Mouse (Mus musculus) thymus, adult 18-20 months (tissue): ENCODE data around the gene Esr1.
A peak's percentile ranks its signal among the peaks of the same experiment; 100 is the strongest.

Source experiments
- DNase-seq, 2 experiments: peaks; one replicate each; pipeline ENCODE4 v3.0.0; 2022; ENCODE audit warnings: mixed read lengths in 2 of 2

Gene Esr1

DNA sequence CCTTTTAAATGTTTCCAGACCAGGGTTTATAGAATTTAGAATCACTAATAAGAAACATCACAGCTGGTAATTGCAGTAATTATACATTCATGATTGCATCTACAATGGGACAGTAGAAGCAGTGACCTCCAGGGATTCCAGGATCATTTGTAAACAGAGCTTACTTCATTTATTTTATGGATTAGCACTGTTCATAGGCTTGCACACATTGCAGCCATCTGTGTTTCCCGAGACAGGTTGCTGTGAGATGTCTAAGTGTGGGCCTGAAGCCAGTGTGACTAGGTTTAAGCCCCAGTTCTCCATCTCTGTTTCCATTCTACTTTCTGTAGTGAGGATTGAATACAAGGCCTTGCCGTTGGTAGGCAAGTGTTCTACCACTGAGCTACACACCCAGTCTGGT, 236.1 kb downstream of the Esr1 start:
- no peak for DNase-seq

DNA sequence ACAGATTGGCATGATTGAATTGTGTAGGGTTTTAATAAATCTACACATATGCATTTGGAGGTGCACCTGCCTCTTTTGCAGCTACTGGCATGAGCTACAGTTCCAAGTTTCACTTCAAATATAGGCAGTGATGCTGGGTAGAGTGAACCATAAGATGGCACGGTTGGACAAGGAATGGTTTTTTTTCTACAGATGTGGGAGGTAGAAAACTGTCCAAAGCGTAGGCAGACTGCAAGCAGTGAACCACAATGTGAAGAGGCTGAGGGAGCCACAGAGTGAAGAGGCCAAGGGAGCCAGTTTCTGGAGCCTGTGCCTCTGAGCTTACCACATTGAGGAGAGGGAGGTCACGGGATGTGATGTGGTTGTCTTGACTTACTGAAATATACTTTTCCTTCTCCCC, 238.5 kb downstream of the Esr1 start:
- no peak for DNase-seq

DNA sequence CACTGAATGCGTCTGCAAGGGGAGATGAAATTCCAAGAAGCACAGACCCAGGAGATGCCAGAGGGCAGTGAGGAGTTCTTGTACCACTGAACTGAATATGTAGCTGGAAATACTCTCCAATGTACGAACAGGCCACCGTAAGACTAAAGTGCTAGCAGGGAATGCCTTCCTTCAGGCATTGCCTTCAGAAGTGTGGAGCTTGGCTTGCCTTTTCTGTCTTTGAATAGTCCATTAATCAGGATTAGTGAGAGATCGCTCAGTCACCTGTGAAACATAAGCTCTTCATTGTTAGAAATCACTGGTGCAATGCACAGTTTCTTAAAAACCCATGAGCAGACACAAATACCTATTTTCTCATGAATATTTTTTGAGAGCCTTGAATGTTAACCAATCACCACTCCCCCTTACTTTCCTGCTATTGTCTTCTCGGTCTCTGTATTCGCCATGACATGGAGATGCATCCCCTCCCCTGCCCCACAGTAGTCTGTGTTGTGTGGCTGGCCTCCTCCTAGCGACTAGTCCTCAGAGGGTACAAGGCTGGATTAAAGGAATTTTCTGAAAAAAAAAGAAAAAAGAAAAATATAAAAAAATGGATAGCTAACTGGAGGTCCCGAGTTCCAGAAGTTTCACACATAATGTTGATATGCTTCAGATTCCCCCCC, 263.8 kb downstream of the Esr1 start:
- DNase-seq: no peak

DNA sequence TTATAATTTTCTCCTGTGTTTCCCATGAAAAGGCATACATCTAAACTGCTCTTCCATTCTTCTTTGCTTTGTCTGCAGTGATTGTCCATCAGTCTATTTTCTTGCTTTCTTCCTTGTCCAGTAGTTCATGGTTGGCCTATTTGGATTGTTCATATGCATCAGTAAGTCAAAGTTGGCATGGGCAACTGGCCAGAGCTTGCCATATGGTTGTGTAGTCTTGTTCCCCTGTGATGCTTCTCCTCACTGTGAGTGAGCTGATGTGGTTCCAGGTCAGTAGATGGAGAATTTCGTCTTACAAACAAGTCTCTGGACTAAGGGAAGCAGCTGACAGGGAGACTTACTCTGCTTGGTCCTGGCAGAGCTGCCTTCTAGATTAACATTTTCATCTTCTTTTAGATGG, 270.0 kb downstream of the Esr1 start:
- no peak for DNase-seq

DNA sequence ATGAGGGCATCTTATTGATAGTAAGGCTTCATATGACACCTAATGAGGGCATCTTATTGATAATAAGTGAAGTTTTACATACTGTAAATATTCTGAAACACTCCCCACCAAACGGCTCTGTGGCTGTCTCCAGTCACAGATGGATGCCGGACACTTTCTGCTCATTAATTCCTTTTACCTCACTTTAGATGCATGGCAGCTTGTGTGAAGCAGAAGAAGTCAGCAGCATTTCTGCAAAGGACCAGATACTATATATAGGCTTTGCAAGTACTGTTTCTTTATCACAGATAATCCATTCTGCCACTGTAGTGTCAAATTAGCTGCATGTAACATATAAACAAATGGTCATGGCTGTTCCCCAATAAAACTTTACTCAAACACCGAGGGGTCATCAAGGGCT, 274.1 kb downstream of the Esr1 start:
- DNase-seq: no peak

DNA sequence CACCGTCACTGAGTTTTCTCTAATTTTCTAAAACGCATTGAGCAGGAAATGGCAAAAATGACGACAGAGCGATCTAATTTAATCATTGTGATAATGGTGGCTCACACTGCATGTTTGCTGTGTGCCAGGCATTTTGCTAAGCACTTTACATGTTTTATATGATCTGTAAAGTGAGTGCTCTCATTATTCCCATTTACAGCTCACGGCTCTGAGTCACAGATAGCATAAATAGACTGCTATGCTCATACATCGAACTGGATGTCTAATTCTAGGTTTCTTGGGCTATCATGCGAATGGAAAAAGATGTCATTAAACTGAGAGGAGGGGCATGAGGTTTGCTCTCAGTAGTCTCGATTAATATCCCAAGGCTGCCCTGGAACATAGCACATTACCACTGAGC, 274.6 kb downstream of the Esr1 start:
- no peak for DNase-seq

DNA sequence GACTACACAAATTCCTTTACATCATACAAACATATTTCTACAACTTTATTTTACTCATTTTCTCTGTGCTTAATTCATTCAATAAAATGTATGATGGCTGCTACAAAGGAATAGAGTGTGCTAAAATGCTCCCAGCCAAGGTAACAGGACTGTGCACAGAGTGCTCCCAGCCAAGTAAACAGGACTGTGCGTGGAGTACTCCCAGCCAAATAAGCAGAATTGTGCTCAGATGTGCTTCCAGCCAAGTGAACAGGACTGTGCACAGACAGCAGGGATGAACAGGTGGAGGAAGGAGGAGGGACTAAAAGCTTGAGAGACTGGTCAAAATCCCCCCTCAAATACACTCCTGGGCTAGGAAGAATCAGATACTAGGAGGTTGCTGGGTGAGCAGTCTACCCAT, 282.1 kb downstream of the Esr1 start:
- no peak for DNase-seq

DNA sequence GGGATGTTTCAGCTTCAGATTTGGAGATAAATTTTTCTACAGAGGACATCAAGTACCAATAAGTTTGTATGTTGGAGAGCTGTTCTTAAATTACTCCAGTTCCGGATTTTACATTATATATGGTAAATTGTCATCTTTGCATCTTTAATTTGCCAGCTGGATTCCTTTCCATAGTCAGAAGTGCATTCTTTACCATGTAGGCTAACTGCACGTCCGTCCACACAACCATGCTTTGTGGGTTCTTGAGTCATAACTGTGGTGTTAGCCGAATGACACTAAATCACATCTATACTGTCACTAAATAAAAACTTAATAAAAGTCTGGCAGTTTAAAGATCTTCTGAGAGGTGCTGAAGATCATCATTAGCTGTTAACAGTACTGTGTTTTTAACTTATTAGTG, 286.4 kb downstream of the Esr1 start:
- DNase-seq: no peak

DNA sequence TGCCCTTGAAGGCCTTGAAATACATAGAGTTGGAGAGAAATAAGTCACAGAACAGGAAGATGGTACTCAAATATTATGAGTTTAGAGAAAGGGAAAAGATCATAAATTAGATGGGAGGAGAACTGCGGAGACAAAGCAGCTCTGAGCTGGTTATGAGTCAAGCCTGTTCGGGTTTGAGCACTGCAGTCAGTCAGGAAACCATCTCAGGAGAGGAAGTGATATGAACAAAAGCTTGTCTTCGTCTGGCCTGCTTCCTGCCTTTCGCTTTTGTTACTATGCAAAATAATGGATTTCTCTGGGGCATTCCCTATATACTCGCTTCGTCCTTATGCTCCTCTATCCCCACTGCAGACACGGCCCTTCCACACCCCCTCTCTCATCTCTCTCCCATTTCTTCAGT, 288.9 kb downstream of the Esr1 start:
- DNase-seq: peak in 1 of 2 experiments; percentile 3

DNA sequence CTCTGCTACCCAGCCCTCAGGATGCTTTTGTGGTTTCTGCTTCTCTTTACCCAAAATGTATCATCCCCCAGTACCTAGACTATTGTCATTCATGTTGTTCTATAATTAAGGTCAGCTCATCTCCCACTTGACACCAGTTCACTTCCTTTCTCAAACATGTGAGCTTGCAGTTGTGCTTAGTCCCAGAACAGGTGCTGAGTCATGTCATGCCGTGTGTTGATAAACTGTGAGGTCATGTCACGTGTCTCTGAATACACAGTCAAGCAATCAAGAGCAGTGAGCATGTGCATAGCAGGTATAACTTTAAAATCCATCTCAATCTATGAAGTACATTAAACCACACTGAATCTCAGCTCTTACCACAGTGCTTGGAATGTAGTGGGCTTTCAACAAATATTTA, 297.9 kb downstream of the Esr1 start:
- DNase-seq: peak in 1 of 2 experiments; percentile 11

DNA sequence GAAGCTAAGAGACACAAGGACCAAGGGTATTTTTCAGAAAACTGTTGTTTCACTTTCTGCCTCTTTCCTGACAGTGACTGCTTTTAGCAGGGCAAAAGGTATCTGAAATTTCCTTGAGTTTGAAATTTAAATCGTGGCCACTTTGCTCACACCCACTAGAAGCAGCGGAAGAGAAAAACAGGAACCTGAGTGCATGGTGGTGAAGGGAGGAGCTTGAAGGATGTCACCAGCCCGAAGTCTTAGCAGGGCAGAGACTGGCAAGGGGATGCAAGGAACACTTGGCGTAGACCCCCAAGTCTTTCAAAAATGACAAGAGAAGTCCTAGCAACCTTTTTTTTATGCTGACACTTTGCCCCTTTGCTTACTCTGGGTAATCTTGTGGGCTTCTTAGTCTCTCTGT, 299.1 kb downstream of the Esr1 start:
- no peak for DNase-seq

DNA sequence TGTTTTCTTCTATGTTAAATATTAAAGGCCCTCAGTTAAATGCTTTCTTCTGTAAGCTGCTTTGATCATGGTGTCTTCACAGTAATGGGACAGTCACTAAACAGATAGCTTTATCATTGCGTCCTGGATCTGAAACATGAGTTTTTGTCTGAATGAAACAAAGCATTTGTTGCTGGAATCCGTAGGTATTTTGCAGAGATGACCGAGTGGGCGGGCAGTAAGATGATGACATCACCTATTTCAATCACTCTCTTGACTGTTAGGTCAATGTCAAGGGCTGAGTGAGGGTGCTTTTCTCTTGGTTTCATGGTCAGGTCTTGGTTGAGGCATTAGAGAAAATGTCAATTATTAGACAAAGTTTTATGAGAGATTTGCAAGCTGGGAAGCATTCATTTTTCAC, 307.7 kb downstream of the Esr1 start:
- no peak for DNase-seq

DNA sequence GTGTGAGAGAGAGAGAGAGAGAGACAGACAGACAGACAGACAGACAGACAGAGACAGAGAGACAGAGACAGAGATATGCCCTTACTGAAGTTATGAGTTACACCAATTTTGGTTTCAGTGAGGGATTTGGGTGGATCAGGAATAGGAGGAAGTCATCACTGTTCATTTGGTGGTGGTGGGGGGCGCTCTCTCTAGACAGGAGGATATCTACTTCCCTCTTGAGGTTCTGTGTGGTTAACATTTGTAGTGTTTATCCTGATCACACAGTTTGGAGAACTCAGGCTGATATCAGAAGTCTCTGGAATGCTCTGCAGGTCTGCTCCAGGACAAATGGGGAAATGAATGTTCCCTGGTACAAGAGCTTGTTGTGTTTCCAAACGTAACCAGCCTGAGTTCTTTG, 312.2 kb downstream of the Esr1 start:
- no peak for DNase-seq

DNA sequence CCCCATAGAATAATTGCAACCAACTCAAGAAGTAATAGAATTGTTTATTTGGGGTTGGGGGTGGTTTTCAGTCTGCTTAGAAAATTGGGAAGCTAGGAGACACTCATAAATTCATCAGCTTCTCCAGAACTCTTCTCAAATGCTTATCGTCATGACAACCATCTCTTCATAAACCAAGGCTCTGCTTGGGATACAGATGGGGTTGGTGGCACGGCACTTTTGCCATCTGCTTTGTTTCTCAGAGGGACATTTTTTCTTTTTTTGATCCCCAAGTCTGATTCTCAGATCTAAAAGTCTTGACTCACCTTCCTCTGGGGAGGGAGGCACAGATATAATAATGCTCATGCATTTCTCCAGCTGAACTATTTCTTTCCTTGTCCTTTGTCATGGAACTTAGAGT, 313.0 kb downstream of the Esr1 start:
- DNase-seq: no peak

DNA sequence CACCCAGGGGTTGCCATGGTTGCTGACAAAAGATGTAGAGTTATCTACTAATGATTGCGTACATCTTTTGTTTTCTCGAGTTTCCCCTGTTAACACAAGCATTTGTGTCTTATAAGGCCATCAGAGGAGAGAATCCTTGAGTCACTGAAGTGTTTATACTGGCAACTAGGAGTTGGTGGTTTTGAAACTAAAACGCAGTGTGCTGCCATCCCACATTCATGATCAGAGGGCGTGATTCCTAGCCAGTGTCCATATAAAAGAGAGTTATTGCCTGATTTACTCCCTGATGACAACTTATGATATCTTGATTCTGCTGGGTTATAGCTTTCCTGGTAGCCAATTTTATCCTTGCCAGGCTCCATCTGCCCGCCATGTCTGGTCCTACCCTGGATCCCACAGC, 331.8 kb downstream of the Esr1 start:
- DNase-seq: no peak

DNA sequence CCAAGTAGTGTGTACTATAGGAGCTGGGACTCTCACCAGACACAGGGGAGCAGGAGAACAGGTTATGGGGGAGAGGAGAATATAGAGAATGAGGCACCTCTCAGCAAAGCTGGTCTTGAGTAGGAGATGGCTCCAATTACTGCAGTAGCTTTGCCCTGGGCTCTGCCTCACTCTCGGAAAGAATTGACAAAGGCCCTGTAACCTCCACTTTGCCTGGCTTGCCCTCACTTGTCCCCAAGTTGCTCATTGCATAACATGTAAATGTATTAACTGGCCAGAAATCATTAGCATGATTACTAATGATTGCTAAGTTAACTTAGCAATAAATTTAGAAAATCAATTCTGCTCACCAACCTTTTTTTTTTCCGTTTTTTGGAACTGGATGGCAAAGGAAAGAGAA, 333.3 kb downstream of the Esr1 start:
- no peak for DNase-seq

DNA sequence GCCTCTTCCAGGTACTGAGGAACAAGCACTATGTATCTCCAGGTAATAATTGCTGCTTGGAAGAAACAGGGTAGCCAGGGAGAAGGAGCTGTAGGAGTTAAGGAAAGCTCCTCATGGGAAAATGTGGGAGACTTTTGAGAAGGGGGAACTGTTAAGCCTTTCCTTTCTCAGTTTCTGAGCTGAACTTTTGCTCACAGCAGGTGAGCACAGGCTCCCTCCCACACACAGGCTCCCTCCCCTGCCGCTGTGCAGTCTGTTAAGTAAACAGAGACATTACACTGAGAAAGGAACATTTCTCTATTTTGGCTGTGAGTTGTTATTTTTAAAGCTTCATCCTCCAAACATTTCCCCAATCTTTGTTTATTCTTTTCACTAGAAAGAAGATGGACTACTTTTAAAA, 354.4 kb downstream of the Esr1 start:
- no peak for DNase-seq

DNA sequence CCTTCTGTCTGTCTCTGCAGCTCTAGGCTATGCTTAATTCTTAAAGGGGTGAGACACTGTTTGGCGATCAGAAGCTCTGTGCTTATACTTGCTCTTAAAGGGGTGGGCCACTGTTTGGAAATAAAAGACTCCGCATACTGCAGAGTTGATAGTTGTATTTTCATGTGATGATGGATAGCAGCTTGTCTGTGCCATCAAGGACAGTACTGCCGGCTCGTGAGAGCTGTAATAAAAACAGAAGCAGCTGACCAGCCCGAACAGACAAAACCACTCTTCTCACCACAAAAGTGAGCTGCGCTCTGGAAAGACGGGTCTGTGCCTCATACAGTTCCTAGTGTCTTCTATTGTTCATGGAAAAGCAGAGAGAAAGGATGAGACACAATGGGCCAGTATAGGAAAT, 359.8 kb downstream of the Esr1 start:
- DNase-seq: no peak

DNA sequence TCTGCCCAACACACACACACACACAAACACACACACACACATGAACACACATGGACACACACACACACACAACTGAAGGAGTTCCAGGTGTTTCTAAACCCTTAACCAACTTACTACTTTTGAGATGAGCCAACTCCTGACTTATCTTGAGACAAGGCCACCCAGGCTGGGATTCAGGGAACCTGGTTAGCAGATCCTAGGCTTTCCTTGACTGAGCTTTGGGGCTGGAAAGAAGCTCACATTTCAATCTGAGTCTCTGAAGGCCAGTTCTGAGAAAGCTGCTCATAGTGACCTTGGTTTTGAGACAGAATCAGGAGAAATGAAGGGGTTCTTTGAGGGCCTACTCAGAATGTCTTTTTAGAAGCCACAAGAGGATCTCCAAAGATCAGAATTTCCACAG, 360.2 kb downstream of the Esr1 start:
- no peak for DNase-seq

DNA sequence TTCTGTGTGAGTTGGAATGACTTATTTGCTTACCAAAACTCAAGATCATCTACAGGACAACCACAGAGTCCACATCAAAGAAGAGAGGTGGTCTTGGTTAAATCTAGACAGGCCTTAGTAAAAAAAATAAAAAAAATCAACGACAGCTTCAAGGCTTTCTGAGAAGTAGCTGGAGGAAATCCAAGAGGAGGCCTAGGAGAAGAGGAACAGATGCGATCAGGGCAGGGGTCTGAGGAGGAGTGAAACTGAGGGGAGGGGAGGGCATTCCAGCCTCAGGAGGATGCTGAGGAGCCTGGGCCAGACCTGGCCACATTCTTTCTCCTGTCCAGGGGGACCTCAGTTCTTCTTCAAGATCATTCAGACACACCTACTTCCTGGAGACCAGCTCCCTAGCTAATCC, 360.6 kb downstream of the Esr1 start:
- no peak for DNase-seq

DNA sequence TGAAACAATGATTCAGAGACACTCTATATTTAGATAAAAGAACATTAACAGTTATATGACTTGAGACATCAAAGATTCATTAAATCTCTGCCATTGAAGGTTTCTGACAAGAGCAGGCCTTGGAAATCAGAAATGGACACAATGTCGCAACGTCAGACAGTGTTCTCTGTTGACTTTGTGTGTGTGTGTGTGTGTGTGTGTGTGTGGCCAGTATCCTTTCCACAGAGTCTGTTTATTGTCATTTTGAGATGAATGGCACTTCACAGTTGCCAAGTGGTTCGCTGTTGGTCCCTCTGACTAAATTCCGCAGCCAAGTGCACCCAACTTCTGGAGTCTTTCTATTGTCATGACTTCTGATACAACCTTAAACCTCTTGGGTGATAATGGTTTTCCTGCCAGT, 362.9 kb downstream of the Esr1 start:
- DNase-seq: no peak

DNA sequence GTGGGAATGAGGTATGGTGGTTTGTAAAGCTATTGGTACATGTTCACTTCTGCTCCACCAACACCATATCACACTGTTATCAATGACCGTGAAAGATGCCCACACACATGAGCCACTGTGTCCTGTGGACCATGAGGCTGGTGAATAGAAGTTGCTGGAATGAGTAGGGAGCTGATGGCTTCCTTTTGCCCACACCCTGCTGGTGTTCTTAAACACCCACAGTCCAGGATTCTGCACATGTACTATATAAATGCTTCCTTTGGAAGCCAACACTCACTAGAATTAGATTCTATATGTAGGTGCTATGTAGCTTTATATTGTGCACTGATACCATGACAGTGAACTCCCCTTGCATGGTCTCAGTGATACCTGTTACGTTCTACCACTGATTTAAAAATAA, 365.2 kb downstream of the Esr1 start:
- no peak for DNase-seq

DNA sequence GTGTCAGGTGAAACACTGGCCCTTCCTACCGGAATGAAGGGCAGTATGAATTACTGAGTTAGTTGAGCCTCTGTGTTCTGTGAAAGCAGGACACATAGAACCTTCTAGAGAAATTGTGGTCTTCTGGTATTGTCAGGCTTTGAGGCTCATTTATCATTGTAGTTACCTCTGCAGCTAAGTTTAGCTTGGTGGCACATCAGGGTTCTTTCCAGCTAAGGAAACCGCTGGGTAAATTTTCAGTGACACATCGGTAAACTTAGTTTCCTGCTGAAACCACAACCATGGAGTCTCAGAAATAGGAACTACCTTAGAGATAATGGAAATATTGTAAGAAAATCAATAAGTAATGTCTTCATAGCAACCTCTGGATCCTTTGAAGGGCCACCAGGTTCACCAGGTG, 366.0 kb downstream of the Esr1 start:
- no peak for DNase-seq

DNA sequence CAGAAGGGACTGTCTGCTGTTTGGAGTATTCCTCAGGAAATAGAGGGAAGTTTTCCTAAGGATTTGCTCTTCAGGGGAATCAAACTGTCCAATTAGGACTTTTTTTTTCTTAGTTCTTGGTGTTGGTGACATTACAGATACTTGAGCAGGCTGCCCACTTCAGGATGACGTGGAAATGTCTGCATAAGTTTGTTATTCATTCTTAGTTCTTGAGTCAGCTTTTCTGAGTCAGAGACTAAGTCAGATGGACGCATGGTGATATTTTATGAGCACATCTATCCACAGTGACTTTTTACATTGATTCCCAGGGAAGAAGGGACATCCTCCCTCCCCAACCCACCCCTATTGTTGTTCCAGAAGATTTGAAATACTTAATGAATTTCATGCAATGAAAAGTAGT, 372.5 kb downstream of the Esr1 start:
- DNase-seq: no peak

DNA sequence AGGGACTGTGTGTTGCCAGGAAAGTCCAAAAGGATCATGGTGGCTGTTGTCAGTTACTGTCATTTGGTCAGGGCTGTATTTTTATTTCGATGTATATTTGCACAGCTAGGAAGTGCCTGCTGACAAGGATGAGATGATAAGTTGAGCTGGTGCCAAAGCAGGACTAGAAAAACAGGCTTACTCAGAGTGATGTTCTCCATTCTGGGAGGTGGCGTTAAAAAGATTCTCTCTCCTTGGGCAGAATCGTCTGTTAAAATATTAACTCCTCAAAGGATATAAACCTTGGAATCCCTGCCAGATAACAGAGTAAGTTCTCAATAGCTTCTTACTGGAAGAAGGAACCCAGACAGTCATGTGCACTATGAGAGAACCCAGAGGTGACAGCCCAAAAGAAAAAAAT, 382.4 kb downstream of the Esr1 start:
- no peak for DNase-seq

DNA sequence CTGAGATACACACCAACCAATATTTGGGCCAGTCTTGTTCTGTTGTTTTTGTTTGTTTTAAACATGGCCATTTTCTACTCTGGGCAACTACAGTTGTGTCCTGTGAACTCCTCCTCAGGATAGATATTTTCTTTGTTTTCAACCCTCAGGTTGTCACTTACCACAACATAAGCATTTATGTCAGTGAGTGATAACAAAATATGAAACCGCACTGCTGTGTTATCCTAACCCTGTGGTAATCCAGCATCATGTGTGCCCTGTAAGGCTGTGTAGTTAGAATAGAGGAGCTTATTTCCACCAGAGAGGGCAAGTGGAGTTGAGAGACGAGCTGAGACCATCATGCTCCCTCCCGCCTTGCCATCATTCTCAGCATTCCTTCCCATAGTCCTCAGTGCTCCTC, 385.2 kb downstream of the Esr1 start:
- no peak for DNase-seq
